Mouse (Mus musculus): ENCODE data around the gene Zfp57.
"Not testable (repeated sequence)": the region's sequence is repeated elsewhere in the genome, so short reads cannot be mapped to it uniquely, and the experiment has no call there.

- TF ChIP-seq CTCF (IDR thresholded peaks at IDR 0.05; ENCODE audit: low read depth); EP300 (optimal IDR thresholded peaks at IDR 0.05): not testable (repeated sequence)
These were observed 18.3 kb downstream of the Zfp57 start for GRCm38 (mm10) chr17:37019242-37019641.
